Mouse (Mus musculus): ENCODE results near the gene Fosb. TPM values are rescaled to one million over a fixed set of nuclear protein-coding genes. Genes with fewer than 3 reads are reported as not detected.

Gene Fosb
- polyA plus RNA-seq, 1 experiment from 2014 or later, result 0.17 TPM

- under 1% methylated on average over 19 of the region's 20 CpGs for WGBS
- no peaks in the 10 kb centered on the region for H3K36me3 ChIP-seq (ENCODE audit: insufficient read depth, low read length)
- peak overlapping the region; percentile 91 for H3K27ac ChIP-seq (ENCODE audit: low read length)
- peak overlapping the region; percentile 34 for H3K4me3 ChIP-seq (ENCODE audit: low read depth, low read length)
- H3K4me1 ChIP-seq (ENCODE audit: insufficient read depth, low read depth, low read length), result peaks cover 8% of the 10 kb centered on the region
- H3K4me2 ChIP-seq (replicated peaks; ENCODE audit: low read depth, low read length), result peak overlapping the region; percentile 55
- DNase-seq (ENCODE audit: low spot score), result peak; percentile 93
- no peaks in the 10 kb centered on the region for H3K9me3 ChIP-seq (ENCODE audit: low read length)
- TF ChIP-seq CTCF (IDR thresholded peaks at IDR 0.05), result no peak
- no peak for TF ChIP-seq EP300 (IDR thresholded peaks at IDR 0.05)
- peak overlapping the region; percentile 30 for H3K9ac ChIP-seq (replicated peaks; ENCODE audit: low read depth)
- peak; percentile 87 for ATAC-seq
- no peaks in the 10 kb centered on the region for H3K27me3 ChIP-seq (replicated peaks; ENCODE audit: insufficient read depth, low read length)
These were observed 16.5 kb upstream of the Fosb start for GRCm38 (mm10) chr7:19326359-19326758.

- DNase-seq (ENCODE audit: low spot score), result no peak
- H3K4me3 ChIP-seq (ENCODE audit: low read depth, low read length), result peak overlapping the region; percentile 34
- WGBS, result 69% methylated on average over 21 of the region's 21 CpGs
- no peak overlapping the region for H3K9ac ChIP-seq (replicated peaks; ENCODE audit: low read depth)
- no peak for ATAC-seq
- H3K4me1 ChIP-seq (ENCODE audit: insufficient read depth, low read depth, low read length), result peaks cover 8% of the 10 kb centered on the region
- H3K36me3 ChIP-seq (ENCODE audit: insufficient read depth, low read length), result no peaks in the 10 kb centered on the region
- H3K27me3 ChIP-seq (replicated peaks; ENCODE audit: insufficient read depth, low read length), result no peaks in the 10 kb centered on the region
- TF ChIP-seq CTCF (IDR thresholded peaks at IDR 0.05) (no peak), EP300 (IDR thresholded peaks at IDR 0.05) (no peak)
- H3K4me2 ChIP-seq (replicated peaks; ENCODE audit: low read depth, low read length), result peak overlapping the region; percentile 55; the same call in 1 of the 2 replicates
- H3K27ac ChIP-seq (ENCODE audit: low read length), result peak overlapping the region; percentile 91
- no peaks in the 10 kb centered on the region for H3K9me3 ChIP-seq (ENCODE audit: low read length)
These were observed 15.7 kb upstream of the Fosb start for GRCm38 (mm10) chr7:19325262-19326199.

- 84% methylated on average over 11 of the region's 11 CpGs for WGBS
- TF ChIP-seq EP300 (IDR thresholded peaks at IDR 0.05) (no peak), CTCF (IDR thresholded peaks at IDR 0.05) (no peak)
- Histone ChIP-seq H3K27me3 (replicated peaks; ENCODE audit: insufficient read depth, low read length) (no peaks in the 10 kb centered on the region), H3K4me3 (ENCODE audit: low read depth, low read length) (no peak overlapping the region), H3K9me3 (ENCODE audit: low read length) (no peaks in the 10 kb centered on the region), H3K36me3 (ENCODE audit: insufficient read depth, low read length) (no peaks in the 10 kb centered on the region), H3K9ac (replicated peaks; ENCODE audit: low read depth) (no peak overlapping the region), H3K27ac (ENCODE audit: low read length) (no peak overlapping the region), H3K4me1 (ENCODE audit: insufficient read depth, low read depth, low read length) (peaks cover 11% of the 10 kb centered on the region), H3K4me2 (replicated peaks; ENCODE audit: low read depth, low read length) (no peak overlapping the region)
- no peak for ATAC-seq
- DNase-seq (ENCODE audit: low spot score), result no peak
These were observed 14.4 kb upstream of the Fosb start for GRCm38 (mm10) chr7:19324221-19324620.

GRCm38 (mm10) chr7:19322489-19322888 is 12.6 kb upstream of the Fosb start:
- Histone ChIP-seq H3K27ac (ENCODE audit: low read length) (no peak overlapping the region), H3K4me2 (replicated peaks; ENCODE audit: low read depth, low read length) (no peak overlapping the region), H3K27me3 (replicated peaks; ENCODE audit: insufficient read depth, low read length) (peaks cover 4% of the 10 kb centered on the region; the same call in 1 of the 2 replicates), H3K9me3 (ENCODE audit: low read length) (no peaks in the 10 kb centered on the region), H3K36me3 (ENCODE audit: insufficient read depth, low read length) (no peaks in the 10 kb centered on the region), H3K4me3 (ENCODE audit: low read depth, low read length) (no peak overlapping the region), H3K9ac (replicated peaks; ENCODE audit: low read depth) (no peak overlapping the region), H3K4me1 (ENCODE audit: insufficient read depth, low read depth, low read length) (peaks cover 11% of the 10 kb centered on the region; the same call in 1 of the 2 replicates)
- WGBS, result 33% methylated on average over 9 of the region's 9 CpGs
- DNase-seq (ENCODE audit: low spot score) (no peak), ATAC-seq (no peak)
- TF ChIP-seq EP300 (IDR thresholded peaks at IDR 0.05) (no peak), CTCF (IDR thresholded peaks at IDR 0.05) (no peak)

- Histone ChIP-seq H3K4me2 (replicated peaks; ENCODE audit: low read depth, low read length) (no peak overlapping the region), H3K27ac (ENCODE audit: low read length) (no peak overlapping the region), H3K36me3 (ENCODE audit: insufficient read depth, low read length) (no peaks in the 10 kb centered on the region), H3K4me3 (ENCODE audit: low read depth, low read length) (no peak overlapping the region), H3K9me3 (ENCODE audit: low read length) (no peaks in the 10 kb centered on the region), H3K4me1 (ENCODE audit: insufficient read depth, low read depth, low read length) (peaks cover 7% of the 10 kb centered on the region; the same call in 1 of the 2 replicates), H3K9ac (replicated peaks; ENCODE audit: low read depth) (no peak overlapping the region), H3K27me3 (replicated peaks; ENCODE audit: insufficient read depth, low read length) (peaks cover 4% of the 10 kb centered on the region; the same call in 1 of the 2 replicates)
- WGBS, result 34% methylated on average over 5 of the region's 5 CpGs
- DNase-seq (ENCODE audit: low spot score) (peak; percentile 38), ATAC-seq (no peak)
- TF ChIP-seq CTCF (IDR thresholded peaks at IDR 0.05), result no peak
- no peak for TF ChIP-seq EP300 (IDR thresholded peaks at IDR 0.05)
These were observed 11.6 kb upstream of the Fosb start for GRCm38 (mm10) chr7:19321464-19321863.

GRCm38 (mm10) chr7:19320637-19321036 is 10.8 kb upstream of the Fosb start:
- DNase-seq (ENCODE audit: low spot score) (no peak), ATAC-seq (no peak)
- peaks cover 4% of the 10 kb centered on the region; the same call in 1 of the 2 replicates for H3K27me3 ChIP-seq (replicated peaks; ENCODE audit: insufficient read depth, low read length)
- H3K4me2 ChIP-seq (replicated peaks; ENCODE audit: low read depth, low read length), result peak overlapping the region; percentile 65
- H3K4me3 ChIP-seq (ENCODE audit: low read depth, low read length), result no peak overlapping the region
- no peaks in the 10 kb centered on the region for H3K36me3 ChIP-seq (ENCODE audit: insufficient read depth, low read length)
- WGBS, result 22% methylated on average over 7 of the region's 7 CpGs
- no peaks in the 10 kb centered on the region for H3K9me3 ChIP-seq (ENCODE audit: low read length)
- no peak overlapping the region for H3K9ac ChIP-seq (replicated peaks; ENCODE audit: low read depth)
- H3K27ac ChIP-seq (ENCODE audit: low read length), result no peak overlapping the region
- H3K4me1 ChIP-seq (ENCODE audit: insufficient read depth, low read depth, low read length), result peaks cover 4% of the 10 kb centered on the region; the same call in 1 of the 2 replicates
- TF ChIP-seq EP300 (IDR thresholded peaks at IDR 0.05), result no peak
